Mouse (Mus musculus) layer of hippocampus, adult 8-10 months (tissue): Measurements from ENCODE around the gene Stim1. TPM values are rescaled to one million over a fixed set of nuclear protein-coding genes. Genes with fewer than 3 reads are reported as not detected.
"Not testable (repeated sequence)": the region's sequence is repeated elsewhere in the genome, so short reads cannot be mapped to it uniquely, and the experiment has no call there.

Source experiments
- DNase-seq, 2 experiments: peaks; one replicate each; pipeline ENCODE4 v3.0.0; 2022; ENCODE audit warnings: low spot score in 2 of 2
- total RNA-seq, 4 experiments: library from RNA; stranded (reverse); gene quantifications; 2 replicates each; pipeline ENCODE4 v1.2.4; 2022

Stim1 gene
- total RNA-seq, 4 experiments from 2014 or later, result 68.2 to 77.4 (median 69.8) TPM

GRCm38 (mm10) chr7:102249531-102249895 lies 18.1 kb upstream of the Stim1 start:
- DNase-seq, result no peak

GRCm38 (mm10) chr7:102249896-102250630 lies 17.5 kb upstream of the Stim1 start:
- DNase-seq, result no peak

GRCm38 (mm10) chr7:102250631-102251214 lies 16.9 kb upstream of the Stim1 start:
- DNase-seq, result peak; percentile 81 to 85

- no peak for DNase-seq
Observed at GRCm38 (mm10) chr7:102253631-102254030, 14.0 kb upstream of the Stim1 start.

- no peak for DNase-seq
Observed at GRCm38 (mm10) chr7:102255954-102256353, 11.7 kb upstream of the Stim1 start, which contains the start of gene Rhog. TSS of gene Rhog (minus strand) at chr7:102256054.

GRCm38 (mm10) chr7:102256636-102257035 lies 11.0 kb upstream of the Stim1 start:
- no peak for DNase-seq

- peak in 1 of 2 experiments; percentile 85 for DNase-seq
Observed at GRCm38 (mm10) chr7:102258189-102258588, 9.4 kb upstream of the Stim1 start.

GRCm38 (mm10) chr7:102258753-102259152 lies 8.9 kb upstream of the Stim1 start:
- no peak for DNase-seq

- DNase-seq, result no peak
Observed at GRCm38 (mm10) chr7:102259716-102260479, 7.7 kb upstream of the Stim1 start.

GRCm38 (mm10) chr7:102260518-102260917 lies 7.1 kb upstream of the Stim1 start:
- DNase-seq, result no peak

GRCm38 (mm10) chr7:102263020-102263419 lies 4.6 kb upstream of the Stim1 start:
- DNase-seq, result no peak

- DNase-seq, result not testable (repeated sequence)
Observed at GRCm38 (mm10) chr7:102266021-102266400, 1.6 kb upstream of the Stim1 start.

GRCm38 (mm10) chr7:102266401-102267042 lies 1.1 kb upstream of the Stim1 start:
- DNase-seq, result no peak

GRCm38 (mm10) chr7:102267113-102267579 lies 460 bp upstream of the Stim1 start:
- DNase-seq, result peak; percentile 90 to 95

- DNase-seq, result no peak
Observed at GRCm38 (mm10) chr7:102268395-102268748, 766 bp downstream of the Stim1 start.

GRCm38 (mm10) chr7:102272422-102272948 lies 4.9 kb downstream of the Stim1 start:
- no peak for DNase-seq

GRCm38 (mm10) chr7:102281403-102281802 lies 13.8 kb downstream of the Stim1 start:
- DNase-seq, result no peak

- DNase-seq, result no peak
Observed at GRCm38 (mm10) chr7:102282261-102282660, 14.7 kb downstream of the Stim1 start.

- no peak for DNase-seq
Observed at GRCm38 (mm10) chr7:102289466-102289865, 21.9 kb downstream of the Stim1 start.

GRCm38 (mm10) chr7:102292228-102292627 lies 24.6 kb downstream of the Stim1 start:
- no peak for DNase-seq

- DNase-seq, result no peak
Observed at GRCm38 (mm10) chr7:102293234-102293633, 25.6 kb downstream of the Stim1 start.
